ENCODE assay signal across 15 mouse cellular contexts in genomic region chr19:53649802-53650201, GRCm38 (mm10). TPM values are rescaled to one million over a fixed set of nuclear protein-coding genes. Genes with fewer than 3 reads are reported as not detected.
DNase-seq lines count a peak whose midpoint lies in the region; ATAC-seq and TF ChIP-seq lines count a peak whose summit lies in the region.
"Had no signal": no experiment of that assay in that cellular context is flagged by ENCODE, and none has a peak within 500 bp of the region (broad histone marks: within the 10 kb centered on the region; RNA-seq: fewer than 3 reads in every experiment).

No protein-coding gene starts in this region.

- 0 out of 2 replicates have a peak overlapping the region, but pooled peaks have one; percentile 15 for H3K27ac ChIP-seq in heart, embryonic 11.5 days (ENCODE audit: low read depth, low read length)
- no peak overlapping the region for H3K27ac ChIP-seq in midbrain, postnatal 0 days (ENCODE audit: low read depth, low read length)
- no peak overlapping the region for H3K27ac ChIP-seq in midbrain, embryonic 14.5 days (replicated peaks; ENCODE audit: low read depth, low read length)
- peak overlapping the region; percentile 58 for H3K27ac ChIP-seq in kidney, embryonic 16.5 days (ENCODE audit: low read length)
- peak overlapping the region; percentile 57 for H3K27ac ChIP-seq in small intestine, adult 2 months (ENCODE audit: insufficient read depth, low read depth, low read length)
- H3K27ac ChIP-seq: forebrain, embryonic 10.5 days had no signal

- H3K36me3 ChIP-seq in heart, embryonic 11.5 days (ENCODE audit: control insufficient read depth, insufficient read depth, low read length) = peaks cover 12% of the 10 kb centered on the region
- H3K36me3 ChIP-seq in midbrain, postnatal 0 days (ENCODE audit: insufficient read depth, low read length) = peaks cover 18% of the 10 kb centered on the region; the same call in 1 of the 2 replicates
- H3K36me3 ChIP-seq in midbrain, embryonic 14.5 days (ENCODE audit: control insufficient read depth, insufficient read depth, low read length) = peaks cover 24% of the 10 kb centered on the region
- peaks cover 21% of the 10 kb centered on the region for H3K36me3 ChIP-seq in kidney, embryonic 16.5 days (ENCODE audit: insufficient read depth, low read length)
- H3K36me3 ChIP-seq in small intestine, adult 2 months (ENCODE audit: control insufficient read depth, insufficient read depth, low read length) = peaks cover 15% of the 10 kb centered on the region

- peaks cover 38% of the 10 kb centered on the region for H3K4me1 ChIP-seq in heart, embryonic 11.5 days (ENCODE audit: control insufficient read depth, insufficient read depth, low read length)
- peaks cover 8% of the 10 kb centered on the region; the same call in 1 of the 2 replicates for H3K4me1 ChIP-seq in midbrain, postnatal 0 days (ENCODE audit: insufficient read depth, low read length)
- H3K4me1 ChIP-seq in midbrain, embryonic 14.5 days (ENCODE audit: control insufficient read depth, insufficient read depth, low read length) = peaks cover 12% of the 10 kb centered on the region
- H3K4me1 ChIP-seq in kidney, embryonic 16.5 days (ENCODE audit: insufficient read depth, low read length) = peaks cover 46% of the 10 kb centered on the region
- peaks cover 20% of the 10 kb centered on the region for H3K4me1 ChIP-seq in small intestine, adult 2 months (ENCODE audit: control insufficient read depth, insufficient read depth, insufficient read length, low read length)

- TF ChIP-seq CTCF in midbrain, postnatal 0 days (IDR thresholded peaks at IDR 0.05) = no peak
- no peak for TF ChIP-seq CTCF in small intestine, adult 2 months (IDR thresholded peaks at IDR 0.05; ENCODE audit: extremely low read depth, insufficient read length, insufficient replicate concordance, low read depth, low read length)

- H3K4me3 ChIP-seq in heart, embryonic 11.5 days (ENCODE audit: low read depth, low read length) = no peak overlapping the region
- no peak overlapping the region for H3K4me3 ChIP-seq in midbrain, postnatal 0 days (ENCODE audit: low read depth, low read length)
- no peak overlapping the region for H3K4me3 ChIP-seq in midbrain, embryonic 14.5 days (replicated peaks; ENCODE audit: low read depth, low read length)
- no peak overlapping the region for H3K4me3 ChIP-seq in kidney, embryonic 16.5 days (ENCODE audit: low read length)
- no peak overlapping the region for H3K4me3 ChIP-seq in small intestine, adult 2 months (ENCODE audit: low read depth, low read length)
- H3K4me3 ChIP-seq: forebrain, embryonic 10.5 days; heart, embryonic 15.5 days had no signal

- H3K9me3 ChIP-seq in heart, embryonic 11.5 days (replicated peaks; ENCODE audit: control insufficient read depth, low read length) = no peaks in the 10 kb centered on the region
- no peaks in the 10 kb centered on the region for H3K9me3 ChIP-seq in midbrain, postnatal 0 days (ENCODE audit: low read length)
- H3K9me3 ChIP-seq in midbrain, embryonic 14.5 days (ENCODE audit: control insufficient read depth, low read length) = no peaks in the 10 kb centered on the region
- H3K9me3 ChIP-seq in kidney, embryonic 16.5 days (ENCODE audit: low read length) = no peaks in the 10 kb centered on the region
- H3K9me3 ChIP-seq: forebrain, embryonic 10.5 days; heart, embryonic 15.5 days had no signal

- no peak overlapping the region for H3K4me2 ChIP-seq in heart, embryonic 11.5 days
- H3K4me2 ChIP-seq in midbrain, postnatal 0 days (ENCODE audit: low read depth, low read length, poor library complexity, severe bottlenecking) = no peak overlapping the region
- no peak overlapping the region for H3K4me2 ChIP-seq in midbrain, embryonic 14.5 days (ENCODE audit: low read length)
- no peak overlapping the region for H3K4me2 ChIP-seq in kidney, embryonic 16.5 days (replicated peaks; ENCODE audit: low read depth, low read length)

- DNase-seq in heart, postnatal 36 days = no peak
- no peak for DNase-seq in midbrain, postnatal 0 days (ENCODE audit: low spot score)
- DNase-seq in midbrain, embryonic 14.5 days = no peak
- no peak for DNase-seq in embryo, embryonic 11 days
- DNase-seq: adrenal gland, postnatal 25 days; lung, adult 18-20 months; right cerebral cortex, postnatal 25 days; thymus, postnatal 25 days had no signal

- WGBS in heart, embryonic 11.5 days (ENCODE audit: insufficient replicate concordance) = 52% methylated on average over 5 of the region's 5 CpGs
- WGBS in midbrain, postnatal 0 days = 36% methylated on average over 5 of the region's 5 CpGs
- 45% methylated on average over 5 of the region's 5 CpGs for WGBS in midbrain, embryonic 14.5 days
- WGBS in kidney, embryonic 16.5 days = 15% methylated on average over 5 of the region's 5 CpGs
- WGBS in small intestine, adult 2 months = 7% methylated on average over 5 of the region's 5 CpGs

- no peak for TF ChIP-seq POLR2A in small intestine, adult 2 months (IDR thresholded peaks at IDR 0.05; ENCODE audit: low read depth, low read length)

- H3K27me3 ChIP-seq in heart, embryonic 11.5 days (ENCODE audit: control insufficient read depth, insufficient read depth, low read length) = no peaks in the 10 kb centered on the region
- no peaks in the 10 kb centered on the region for H3K27me3 ChIP-seq in midbrain, postnatal 0 days (ENCODE audit: insufficient read depth, low read length)
- no peaks in the 10 kb centered on the region for H3K27me3 ChIP-seq in midbrain, embryonic 14.5 days (ENCODE audit: control insufficient read depth, insufficient read depth, low read length)
- H3K27me3 ChIP-seq in kidney, embryonic 16.5 days (ENCODE audit: insufficient read depth, low read length) = no peaks in the 10 kb centered on the region
- H3K27me3 ChIP-seq in small intestine, adult 2 months (ENCODE audit: control insufficient read depth, insufficient read depth, low read length) = no peaks in the 10 kb centered on the region
- H3K27me3 ChIP-seq: CH12.LX; heart, embryonic 15.5 days had no signal

- no peak overlapping the region for H3K9ac ChIP-seq in heart, embryonic 11.5 days (ENCODE audit: low read depth, low read length)
- H3K9ac ChIP-seq in midbrain, postnatal 0 days (replicated peaks; ENCODE audit: low read length, poor library complexity, severe bottlenecking) = no peak overlapping the region
- no peak overlapping the region for H3K9ac ChIP-seq in midbrain, embryonic 14.5 days (replicated peaks; ENCODE audit: low read length)
- H3K9ac ChIP-seq in kidney, embryonic 16.5 days (replicated peaks; ENCODE audit: low read length) = no peak overlapping the region
- H3K9ac ChIP-seq: heart, embryonic 15.5 days had no signal

- intact Hi-C loops in heart, postnatal 36 days (cut with DNase I) = loop anchor here (2.0 to 10.0 kb wide), 4 partner anchors 82 to 277 kb away; no protein-coding TSS in a partner anchor

- ATAC-seq in heart, embryonic 11.5 days (replicated peaks; ENCODE audit: insufficient number of reproducible peaks, low FRiP score, low TSS enrichment) = 0 out of 2 replicates have a peak, but pooled peaks have one; percentile 9
- peak; percentile 36; the same call in 1 of the 2 replicates for ATAC-seq in midbrain, postnatal 0 days (ENCODE audit: low FRiP score)
- no peak for ATAC-seq in midbrain, embryonic 14.5 days (ENCODE audit: low FRiP score, low TSS enrichment)
- peak; percentile 72 for ATAC-seq in kidney, embryonic 16.5 days (ENCODE audit: low FRiP score, low TSS enrichment)
- no peak for ATAC-seq in erythroblast, adult 5-6 weeks (replicated peaks; ENCODE audit: low FRiP score, poor library complexity, severe bottlenecking)

RNA-seq across cellular contexts. Expression of gene Rbm20, which starts 27.3 kb away (rescaled TPM):
- 25.0 and 36.4 TPM in 2 replicates for polyA plus RNA-seq in heart, embryonic 11.5 days (2014; fragmentation: Nextera tagmentation; extraction: Ambion mirVana)
- 100 to 1,000 TPM; 216 to 224 TPM for total RNA-seq in heart, postnatal 36 days (2021)
- total RNA-seq in midbrain, postnatal 0 days (2014; rRNA removed) = 1.6 and 2.0 TPM in 2 replicates
- 0.44 and 0.75 TPM in 2 replicates for polyA plus RNA-seq in midbrain, postnatal 0 days (2015; fragmentation: Nextera tagmentation; extraction: Ambion mirVana)
- polyA plus RNA-seq in midbrain, embryonic 14.5 days (2014; fragmentation: Nextera tagmentation; extraction: Ambion mirVana) = 0.61 TPM in 2 replicates
- 2.5 and 3.1 TPM in 2 replicates for polyA plus RNA-seq in kidney, embryonic 16.5 days (2015; fragmentation: Nextera tagmentation; extraction: Ambion mirVana)
- 0.15 and 0.16 TPM in 2 replicates for polyA plus RNA-seq in small intestine, adult 2 months (2012; rRNA removed)
- not detected in 2 replicates for total RNA-seq in erythroblast, adult 5-6 weeks (2015; ENCODE audit: low replicate concordance)
- not detected in 2 replicates for total RNA-seq in erythroblast, adult 5-6 weeks (2017; ENCODE audit: low replicate concordance)

RNA-seq across cellular contexts. Expression of gene Smc3, which starts 49.6 kb away (rescaled TPM):
- polyA plus RNA-seq in heart, embryonic 11.5 days (2014; fragmentation: Nextera tagmentation; extraction: Ambion mirVana) = 53.0 and 56.0 TPM in 2 replicates
- 10 to 100 TPM; 22.8 to 23.7 TPM for total RNA-seq in heart, postnatal 36 days (2021)
- total RNA-seq in midbrain, postnatal 0 days (2014; rRNA removed) = 26.1 and 29.3 TPM in 2 replicates
- polyA plus RNA-seq in midbrain, postnatal 0 days (2015; fragmentation: Nextera tagmentation; extraction: Ambion mirVana) = 39.4 and 45.7 TPM in 2 replicates
- 66.3 and 67.8 TPM in 2 replicates for polyA plus RNA-seq in midbrain, embryonic 14.5 days (2014; fragmentation: Nextera tagmentation; extraction: Ambion mirVana)
- polyA plus RNA-seq in kidney, embryonic 16.5 days (2015; fragmentation: Nextera tagmentation; extraction: Ambion mirVana) = 68.3 and 70.7 TPM in 2 replicates
- 0.43 and 1.4 TPM in 2 replicates for polyA plus RNA-seq in small intestine, adult 2 months (2012; rRNA removed)
- 49.2 and 62.9 TPM in 2 replicates for total RNA-seq in erythroblast, adult 5-6 weeks (2015; ENCODE audit: low replicate concordance)
- 80.2 and 115 TPM in 2 replicates for total RNA-seq in erythroblast, adult 5-6 weeks (2017; ENCODE audit: low replicate concordance)

Comparison
In these comparisons a context has a peak if more than half of its experiments do, and no peak if none do; other contexts are left out.
1. ATAC-seq: peak in heart, embryonic 11.5 days (single experiment), midbrain, postnatal 0 days (single experiment) and kidney, embryonic 16.5 days (single experiment); none in midbrain, embryonic 14.5 days (single experiment) and erythroblast, adult 5-6 weeks (single experiment).
2. H3K27ac ChIP-seq: peak in heart, embryonic 11.5 days (single experiment), kidney, embryonic 16.5 days (single experiment) and small intestine, adult 2 months (single experiment); none in midbrain, postnatal 0 days (single experiment) and midbrain, embryonic 14.5 days (single experiment).
3. RNA of gene Smc3, which starts 49.6 kb away (polyA plus RNA-seq): 68.3 to 70.7 TPM in kidney, embryonic 16.5 days, 66.3 to 67.8 TPM in midbrain, embryonic 14.5 days, 53.0 to 56.0 TPM in heart, embryonic 11.5 days and 39.4 to 45.7 TPM in midbrain, postnatal 0 days; 0.43 to 1.4 TPM in small intestine, adult 2 months; every median in the first group is over 10 times any median in the second.